Mouse (Mus musculus) MEL (cell line): ENCODE measurements around the gene Dnajc25. TPM values are rescaled to one million over a fixed set of nuclear protein-coding genes. Genes with fewer than 3 reads are reported as not detected.

Experiments
- DNase-seq: peaks from one replicate; pipeline ENCODE4 v3.0.0; 2011; ENCODE audit warnings: low read depth, low spot score
- H3K27ac ChIP-seq: 2 replicates; pipeline ENCODE4 v1.5.1; 2012; ENCODE audit warnings: low read depth, mild to moderate bottlenecking, control low read depth, low read length, moderate library complexity; ENCODE audit not compliant: control insufficient read depth
- H3K27me3 ChIP-seq, 2 experiments: fragments of 150-350 bp in 1 of 2; sonication (generic) in 1 of 2; 2 replicates each; pipeline ENCODE4 v1.6.1; 2012; ENCODE audit warnings: low read length in 2 of 2, mild to moderate bottlenecking in 2 of 2, improper control_type of control experiment in 1 of 2, moderate library complexity in 1 of 2; ENCODE audit not compliant: insufficient read depth in 2 of 2, control insufficient read depth in 1 of 2
- H3K36me3 ChIP-seq, 2 experiments: 2 replicates each; pipeline ENCODE4 v1.6.1; 2012 to 2014; ENCODE audit warnings: low read length in 2 of 2, improper control_type of control experiment in 1 of 2, inconsistent platforms in 1 of 2, mild to moderate bottlenecking in 1 of 2; ENCODE audit not compliant: insufficient read depth in 2 of 2, control insufficient read depth in 1 of 2
- H3K4me1 ChIP-seq, 2 experiments: fragments of 150-350 bp in 1 of 2; sonication (generic) in 1 of 2; 2 replicates each; pipeline ENCODE4 v1.6.1; 2012; ENCODE audit warnings: low read length in 2 of 2, improper control_type of control experiment in 1 of 2, mild to moderate bottlenecking in 1 of 2; ENCODE audit not compliant: insufficient read depth in 2 of 2, control insufficient read depth in 1 of 2
- H3K4me3 ChIP-seq, 2 experiments: fragments of 150-350 bp in 1 of 2; sonication (generic) in 1 of 2; 2 replicates each; pipeline ENCODE4 v1.5.1; 2012; ENCODE audit warnings: low read depth in 2 of 2, low read length in 2 of 2, mild to moderate bottlenecking in 2 of 2, moderate library complexity in 2 of 2, control low read depth in 1 of 2, improper control_type of control experiment in 1 of 2; ENCODE audit not compliant: control insufficient read depth in 1 of 2, insufficient read depth in 1 of 2
- H3K79me2 ChIP-seq: 2 replicates; pipeline ENCODE4 v1.6.1; 2012; ENCODE audit warnings: mild to moderate bottlenecking, low read length, moderate library complexity; ENCODE audit not compliant: control insufficient read depth, poor library complexity, insufficient read depth
- H3K9ac ChIP-seq: 2 replicates; pipeline ENCODE4 v1.6.1; 2012; ENCODE audit warnings: low read depth, mild to moderate bottlenecking, control low read depth, low read length, moderate library complexity; ENCODE audit not compliant: control insufficient read depth, poor library complexity, severe bottlenecking
- H3K9me3 ChIP-seq: fragments of 150-350 bp; sonication (generic); replicated peaks from 2 replicates; pipeline ENCODE4 v1.6.1; 2012; ENCODE audit warnings: mild to moderate bottlenecking, low read length, improper control_type of control experiment, moderate library complexity; ENCODE audit not compliant: insufficient read depth
- BHLHE40 ChIP-seq: IDR thresholded peaks from 2 replicates; pipeline ENCODE4 v1.6.1; 2012; ENCODE audit warnings: low read depth, mild to moderate bottlenecking, inconsistent platforms, low read length, improper control_type of control experiment, borderline replicate concordance
- CHD1 ChIP-seq: IDR thresholded peaks from 2 replicates; pipeline ENCODE4 v1.6.1; 2012; ENCODE audit warnings: low read depth, mild to moderate bottlenecking, inconsistent platforms, low read length, improper control_type of control experiment
- CHD2 ChIP-seq: IDR thresholded peaks from 2 replicates; pipeline ENCODE4 v1.6.1; 2011; ENCODE audit warnings: low read length, improper control_type of control experiment
- CTCF ChIP-seq, 3 experiments: IDR thresholded peaks in 2 of 3; conservative IDR thresholded peaks in 1 of 3; 2 replicates each; pipeline ENCODE4 v1.5.1; 2011 to 2012; ENCODE audit warnings: low read length in 3 of 3, low read depth in 2 of 3, mild to moderate bottlenecking in 2 of 3, improper control_type of control experiment in 1 of 3, inconsistent platforms in 1 of 3, mixed read lengths in 1 of 3, moderate library complexity in 1 of 3; ENCODE audit not compliant: control insufficient read depth in 1 of 3, insufficient read depth in 1 of 3, poor library complexity in 1 of 3, severe bottlenecking in 1 of 3
- ELF1 ChIP-seq: IDR thresholded peaks from 2 replicates; pipeline ENCODE4 v1.6.1; 2014; ENCODE audit warnings: low read depth, mild to moderate bottlenecking, inconsistent platforms, low read length, improper control_type of control experiment, moderate library complexity
- EP300 ChIP-seq, 2 experiments: IDR thresholded peaks; 2 replicates each; pipeline ENCODE4 v1.6.1; 2011; ENCODE audit warnings: improper control_type of control experiment in 2 of 2, low read length in 2 of 2, low read depth in 1 of 2, mild to moderate bottlenecking in 1 of 2
- ETS1 ChIP-seq: IDR thresholded peaks from 2 replicates; pipeline ENCODE4 v1.6.1; 2012; ENCODE audit warnings: low read depth, mild to moderate bottlenecking, inconsistent platforms, low read length, improper control_type of control experiment, moderate library complexity
- GABPA ChIP-seq: IDR thresholded peaks from 2 replicates; pipeline ENCODE4 v1.6.1; 2012; ENCODE audit warnings: low read depth, mild to moderate bottlenecking, inconsistent platforms, low read length, improper control_type of control experiment, moderate library complexity
- GATA1 ChIP-seq: IDR thresholded peaks from 2 replicates; pipeline ENCODE4 v1.6.1; 2011; ENCODE audit warnings: low read depth, low read length, improper control_type of control experiment
- KAT2A ChIP-seq: conservative IDR thresholded peaks from 2 replicates; pipeline ENCODE4 v1.6.1; 2012; ENCODE audit warnings: low read depth, low read length, improper control_type of control experiment, inconsistent platforms
- MAFK ChIP-seq: IDR thresholded peaks from 2 replicates; pipeline ENCODE4 v1.6.1; 2011; ENCODE audit warnings: low read depth, mild to moderate bottlenecking, low read length, improper control_type of control experiment, borderline replicate concordance
- MAX ChIP-seq: IDR thresholded peaks from 2 replicates; pipeline ENCODE4 v1.6.1; 2011; ENCODE audit warnings: low read length, improper control_type of control experiment
- MAZ ChIP-seq: IDR thresholded peaks from 2 replicates; pipeline ENCODE4 v1.6.1; 2012; ENCODE audit warnings: low read depth, mild to moderate bottlenecking, inconsistent platforms, low read length, improper control_type of control experiment
- MEF2A ChIP-seq: IDR thresholded peaks from 2 replicates; pipeline ENCODE4 v1.6.1; 2014; ENCODE audit warnings: low read depth, mild to moderate bottlenecking, inconsistent platforms, low read length, improper control_type of control experiment; ENCODE audit not compliant: poor library complexity, insufficient replicate concordance, severe bottlenecking; ENCODE audit errors: extremely low read depth
- MXI1 ChIP-seq: IDR thresholded peaks from 2 replicates; pipeline ENCODE4 v1.6.1; 2011; ENCODE audit warnings: mild to moderate bottlenecking, low read depth, low read length, improper control_type of control experiment
- MYB ChIP-seq: IDR thresholded peaks from 2 replicates; pipeline ENCODE4 v1.6.1; 2011; ENCODE audit warnings: mild to moderate bottlenecking, low read depth, low read length, improper control_type of control experiment
- MYC ChIP-seq: IDR thresholded peaks from 2 replicates; pipeline ENCODE4 v1.6.1; 2011; ENCODE audit warnings: low read depth, mild to moderate bottlenecking, low read length, improper control_type of control experiment, moderate library complexity
- NELFE ChIP-seq: IDR thresholded peaks from 2 replicates; pipeline ENCODE4 v1.6.1; 2011; ENCODE audit warnings: low read depth, low read length, improper control_type of control experiment
- NRF1 ChIP-seq: IDR thresholded peaks from 2 replicates; pipeline ENCODE4 v1.6.1; 2014; ENCODE audit warnings: low read depth, mild to moderate bottlenecking, inconsistent platforms, low read length, improper control_type of control experiment, moderate library complexity; ENCODE audit not compliant: poor library complexity, insufficient read depth, severe bottlenecking
- POLR2A ChIP-seq, 2 experiments: IDR thresholded peaks; 2 replicates each; pipeline ENCODE4 v1.6.1; 2011 to 2012; ENCODE audit warnings: low read length in 2 of 2, mild to moderate bottlenecking in 2 of 2, control low read depth in 1 of 2, improper control_type of control experiment in 1 of 2, low read depth in 1 of 2, moderate library complexity in 1 of 2; ENCODE audit not compliant: control insufficient read depth in 1 of 2, insufficient read depth in 1 of 2, poor library complexity in 1 of 2
- POLR2AphosphoS2 ChIP-seq: IDR thresholded peaks from 2 replicates; pipeline ENCODE4 v1.6.1; 2011; ENCODE audit warnings: low read length, improper control_type of control experiment
- POLR2AphosphoS5 ChIP-seq: IDR thresholded peaks from 2 replicates; pipeline ENCODE4 v1.6.1; 2012; ENCODE audit warnings: low read depth, borderline replicate concordance, mild to moderate bottlenecking, inconsistent platforms, low read length, moderate library complexity, mixed read lengths
- RAD21 ChIP-seq: IDR thresholded peaks from 2 replicates; pipeline ENCODE4 v1.6.1; 2011; ENCODE audit warnings: mild to moderate bottlenecking, low read depth, low read length, improper control_type of control experiment
- RCOR1 ChIP-seq: IDR thresholded peaks from 2 replicates; pipeline ENCODE4 v1.6.1; 2012; ENCODE audit warnings: low read depth, mild to moderate bottlenecking, inconsistent platforms, low read length, improper control_type of control experiment
- SIN3A ChIP-seq: IDR thresholded peaks from 2 replicates; pipeline ENCODE4 v1.6.1; 2012; ENCODE audit warnings: low read length, improper control_type of control experiment, inconsistent platforms
- SMC3 ChIP-seq: IDR thresholded peaks from 2 replicates; pipeline ENCODE4 v1.6.1; 2011; ENCODE audit warnings: low read depth, low read length, improper control_type of control experiment
- TAL1 ChIP-seq: IDR thresholded peaks from 2 replicates; pipeline ENCODE4 v1.6.1; 2012; ENCODE audit warnings: mild to moderate bottlenecking, inconsistent platforms, low read length, moderate library complexity, mixed read lengths
- TBP ChIP-seq: IDR thresholded peaks from 2 replicates; pipeline ENCODE4 v1.8.0; 2011; ENCODE audit warnings: low read depth, low read length, improper control_type of control experiment
- TCF12 ChIP-seq: IDR thresholded peaks from 2 replicates; pipeline ENCODE4 v1.6.1; 2014; ENCODE audit warnings: low read depth, mild to moderate bottlenecking, inconsistent platforms, low read length, improper control_type of control experiment, moderate library complexity
- UBTF ChIP-seq: IDR thresholded peaks from 2 replicates; pipeline ENCODE4 v1.6.1; 2012; ENCODE audit warnings: low read depth, mild to moderate bottlenecking, inconsistent platforms, low read length, improper control_type of control experiment, moderate library complexity, borderline replicate concordance; ENCODE audit not compliant: insufficient read depth
- USF1 ChIP-seq: IDR thresholded peaks from 2 replicates; pipeline ENCODE4 v1.6.1; 2014; ENCODE audit warnings: low read depth, mild to moderate bottlenecking, inconsistent platforms, low read length, improper control_type of control experiment, moderate library complexity
- USF2 ChIP-seq, 2 experiments: IDR thresholded peaks; 2 replicates each; pipeline ENCODE4 v1.6.1; 2011 to 2012; ENCODE audit warnings: improper control_type of control experiment in 2 of 2, low read length in 2 of 2, borderline replicate concordance in 1 of 2, inconsistent platforms in 1 of 2, low read depth in 1 of 2, mild to moderate bottlenecking in 1 of 2; ENCODE audit not compliant: insufficient read depth in 1 of 2
- ZC3H11A ChIP-seq: IDR thresholded peaks from 2 replicates; pipeline ENCODE4 v1.6.1; 2012; ENCODE audit warnings: low read depth, mild to moderate bottlenecking, inconsistent platforms, low read length, improper control_type of control experiment
- ZMIZ1 ChIP-seq: IDR thresholded peaks from 2 replicates; pipeline ENCODE4 v1.6.1; 2012; ENCODE audit warnings: low read depth, mild to moderate bottlenecking, inconsistent platforms, low read length, improper control_type of control experiment, moderate library complexity
- ZNF384 ChIP-seq: IDR thresholded peaks from 2 replicates; pipeline ENCODE4 v1.6.1; 2012; ENCODE audit warnings: low read depth, mild to moderate bottlenecking, inconsistent platforms, low read length, improper control_type of control experiment
- polyA plus RNA-seq, 2 experiments: library from polyadenylated mRNA; stranded (reverse) in 1 of 2; unstranded in 1 of 2; fragments of >175 nt in 1 of 2; fragments of >200 nt in 1 of 2; gene quantifications; 2 replicates each; pipeline versions ENCODE4 v1.2.1 to v1.2.4; 2012; ENCODE audit warnings: low replicate concordance in 2 of 2, low read depth in 1 of 2; ENCODE audit not compliant: insufficient read length in 2 of 2, insufficient read depth in 1 of 2, missing spikeins in 1 of 2
- total RNA-seq: library from RNA; depleted of rRNA; stranded (reverse); fragments of 300-350 nt; gene quantifications from 2 replicates; pipeline ENCODE4 v1.2.3, GENCODE M21; 2012

Dnajc25 gene
- total and polyA plus RNA-seq, 3 experiments = 6.6 to 11.8 TPM; not detected in 1

GRCm38 (mm10) chr4:58970678-58971077, 24.2 kb upstream of the Dnajc25 start:
- no peak overlapping the region for H3K9ac ChIP-seq
- H3K27me3 ChIP-seq = no peaks in the 10 kb centered on the region
- no peak for TF ChIP-seq USF1
- no peak for TF ChIP-seq MAFK
- TF ChIP-seq MYB = no peak
- TF ChIP-seq RAD21 = no peak
- TF ChIP-seq MXI1 = peak; percentile 56; the same call in 1 of the 2 replicates
- TF ChIP-seq SIN3A = 0 out of 2 replicates have a peak, but pooled peaks have one; percentile 39
- no peak for TF ChIP-seq POLR2A (IDR thresholded peaks at IDR 0.05; ENCODE audit: control insufficient read depth in 1 of 2, insufficient read depth in 1 of 2, low read depth in 1 of 2, low read length in 2 of 2, poor library complexity in 1 of 2)
- no peak for TF ChIP-seq ZNF384
- TF ChIP-seq MAZ = no peak; the same call in 1 of the 2 replicates
- no peak for TF ChIP-seq KAT2A
- TF ChIP-seq GATA1 = peak; percentile 74
- TF ChIP-seq TCF12 = peak; percentile 78
- no peak for TF ChIP-seq ELF1
- TF ChIP-seq POLR2AphosphoS5 = no peak
- TF ChIP-seq USF2 (IDR thresholded peaks at IDR 0.05; ENCODE audit: borderline replicate concordance in 1 of 2, insufficient read depth in 1 of 2, low read depth in 1 of 2, low read length in 2 of 2) = no peak
- no peak for TF ChIP-seq NRF1
- no peak for TF ChIP-seq GABPA
- TF ChIP-seq ETS1 = peak; percentile 56; the same call in 1 of the 2 replicates
- TF ChIP-seq UBTF = no peak
- TF ChIP-seq CTCF (IDR thresholded peaks at IDR 0.05 in 2 of 3, conservative IDR thresholded peaks at IDR 0.05 in 1 of 3; ENCODE audit: control insufficient read depth in 1 of 3, insufficient read depth in 1 of 3, low read depth in 2 of 3, low read length in 3 of 3, poor library complexity in 1 of 3, severe bottlenecking in 1 of 3) = no peak
- TF ChIP-seq MEF2A = no peak
- TF ChIP-seq CHD1 = no peak
- TF ChIP-seq SMC3 = no peak
- no peak for TF ChIP-seq POLR2AphosphoS2
- no peak for TF ChIP-seq MYC
- no peak for TF ChIP-seq ZC3H11A
- TF ChIP-seq CHD2 = no peak
- TF ChIP-seq NELFE = no peak
- TF ChIP-seq RCOR1 = 0 out of 2 replicates have a peak, but pooled peaks have one; percentile 8
- TF ChIP-seq ZMIZ1 = no peak
- no peak for TF ChIP-seq MAX
- TF ChIP-seq EP300 (IDR thresholded peaks at IDR 0.05; ENCODE audit: low read depth in 1 of 2, low read length in 2 of 2) = peak; percentile 60 to 71
- no peak for TF ChIP-seq BHLHE40
- TF ChIP-seq TAL1 = peak; percentile 52; the same call in 1 of the 2 replicates
- TF ChIP-seq TBP = no peak
- peak; percentile 76 for DNase-seq
- no peaks in the 10 kb centered on the region for H3K79me2 ChIP-seq
- no peak overlapping the region for H3K27ac ChIP-seq
- no peaks in the 10 kb centered on the region for H3K9me3 ChIP-seq
- peaks cover 0 to 12% of the 10 kb centered on the region in 2 experiments; a peak in 3 of 4 replicates for H3K36me3 ChIP-seq
- peaks cover 8% of the 10 kb centered on the region in 2 experiments for H3K4me1 ChIP-seq
- H3K4me3 ChIP-seq = no peak overlapping the region
